Mouse (Mus musculus): ENCODE data around the gene Lst1. TPM values are rescaled to one million over a fixed set of nuclear protein-coding genes. Genes with fewer than 3 reads are reported as not detected.

The Lst1 gene
- 48.2 and 60.4 TPM in 2 replicates for polyA plus RNA-seq (2012; rRNA removed; ENCODE audit: low replicate concordance)

DNA sequence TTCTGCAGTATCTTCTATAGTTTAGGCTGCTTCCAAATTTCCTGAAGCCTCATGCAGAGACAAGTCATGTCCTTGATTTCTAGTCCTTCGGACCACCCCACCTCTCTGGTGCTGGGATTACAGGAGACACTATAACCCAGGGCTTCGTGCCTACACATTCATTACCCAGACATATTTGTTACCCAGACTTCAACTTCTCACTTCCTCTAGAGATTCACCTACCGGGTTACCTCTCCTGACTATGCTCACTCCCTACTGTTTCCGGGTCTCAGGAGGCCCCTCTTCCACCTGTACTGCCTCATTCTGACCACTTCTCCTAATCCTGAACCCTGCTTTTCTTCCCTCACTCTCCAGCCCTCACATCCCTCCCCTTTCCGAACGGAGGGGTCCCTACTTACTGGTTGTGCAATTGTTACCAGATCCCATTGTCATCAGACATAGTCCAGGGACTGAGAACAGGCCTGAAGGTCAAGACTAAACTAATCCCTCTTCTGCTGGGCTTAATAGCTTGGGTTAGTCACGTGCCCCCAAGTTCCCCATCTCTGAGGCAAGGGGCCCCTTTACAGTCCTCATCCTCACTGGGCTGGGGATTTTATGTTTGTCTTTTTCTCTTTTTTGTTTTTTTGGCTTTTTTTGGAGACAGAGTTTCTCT lies at the start of gene Lst1:
Gene Lst1 (minus strand): TSS at position 481 of the 652 bp plus-strand sequence.

DNA sequence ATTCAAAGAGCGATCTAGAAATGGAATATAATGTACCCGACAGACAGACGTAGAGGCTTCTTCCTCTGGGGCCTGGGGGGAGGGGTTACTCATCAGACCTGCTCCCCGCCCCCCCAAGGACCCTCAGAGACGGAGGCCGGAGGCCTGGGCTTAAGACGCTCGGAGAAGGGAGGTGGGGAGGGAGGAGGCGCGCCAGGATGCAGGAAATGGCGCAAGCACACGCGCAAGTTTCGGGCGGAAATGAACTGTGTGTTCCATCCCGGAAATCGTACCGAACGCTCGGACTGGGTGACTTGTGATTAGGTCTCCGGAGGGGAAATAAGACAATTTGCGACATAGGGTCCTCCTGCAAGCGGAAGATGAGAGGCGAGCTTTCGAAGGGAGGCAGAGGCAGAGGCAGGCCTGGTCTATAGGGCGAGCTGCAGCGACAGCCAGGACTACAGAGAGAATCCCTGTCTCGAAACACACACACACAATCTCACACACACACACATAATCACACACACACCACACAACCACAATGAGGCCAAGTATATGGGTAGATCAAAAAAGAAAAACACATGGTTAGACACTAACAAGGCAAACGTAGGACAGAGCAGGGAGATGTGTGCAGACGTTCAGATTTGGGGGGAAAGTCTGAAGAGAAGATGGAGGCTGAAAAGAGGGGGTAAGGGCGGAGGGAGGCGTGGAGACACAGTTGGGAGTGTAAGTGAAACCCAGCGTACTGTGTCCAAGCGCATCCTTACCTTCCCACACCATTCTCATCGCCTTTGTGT lies 47.6 kb upstream of the Lst1 start, which contains the start of gene Nfkbil1:
Gene Nfkbil1 (minus strand): TSS at position 179 of the 776 bp plus-strand sequence.

DNA sequence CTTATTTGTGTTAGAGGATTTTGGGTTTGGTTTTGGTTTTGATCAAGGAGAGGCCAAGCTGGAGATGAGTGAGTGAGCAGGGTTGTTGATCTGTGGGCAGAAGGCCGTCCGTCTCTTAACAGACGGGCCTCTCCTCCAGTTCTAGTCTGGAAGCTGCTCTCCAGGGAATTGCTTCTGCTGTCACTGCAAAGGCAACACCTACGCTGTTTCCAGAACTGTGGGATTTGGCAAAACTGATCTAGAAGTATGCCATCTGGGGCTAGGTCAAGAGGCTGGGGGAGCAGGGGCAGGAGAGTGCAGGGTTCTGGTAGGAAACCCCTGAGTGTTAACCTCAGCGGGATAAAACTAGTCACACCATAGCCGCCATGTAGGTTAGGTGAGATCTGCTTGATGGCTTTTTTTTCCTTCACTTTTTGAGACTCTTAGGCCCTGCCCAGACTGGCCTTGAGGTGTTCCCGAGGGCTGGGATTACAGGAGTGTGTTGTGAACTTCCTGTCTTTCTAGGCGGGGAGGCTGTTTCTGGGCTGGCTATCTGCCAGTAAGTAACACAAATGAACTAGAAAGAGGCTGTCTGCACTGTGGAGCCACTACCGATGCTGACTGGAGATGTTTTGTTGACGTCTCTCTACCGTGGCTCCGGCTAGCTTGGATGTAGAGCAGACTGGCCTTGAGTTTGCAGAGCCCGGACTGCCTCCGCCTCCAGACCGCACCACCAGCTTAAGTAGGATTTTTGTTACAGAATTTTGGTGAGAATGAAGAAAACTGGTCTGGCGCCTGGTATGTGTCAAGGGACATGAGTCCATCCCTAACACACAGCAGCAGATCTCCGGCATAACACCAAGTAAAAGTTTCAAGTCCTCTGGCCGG lies 45.1 kb upstream of the Lst1 start, which contains the start of gene Atp6v1g2:
Gene Atp6v1g2 (plus strand): TSS at position 547 of the 867 bp plus-strand sequence.

DNA sequence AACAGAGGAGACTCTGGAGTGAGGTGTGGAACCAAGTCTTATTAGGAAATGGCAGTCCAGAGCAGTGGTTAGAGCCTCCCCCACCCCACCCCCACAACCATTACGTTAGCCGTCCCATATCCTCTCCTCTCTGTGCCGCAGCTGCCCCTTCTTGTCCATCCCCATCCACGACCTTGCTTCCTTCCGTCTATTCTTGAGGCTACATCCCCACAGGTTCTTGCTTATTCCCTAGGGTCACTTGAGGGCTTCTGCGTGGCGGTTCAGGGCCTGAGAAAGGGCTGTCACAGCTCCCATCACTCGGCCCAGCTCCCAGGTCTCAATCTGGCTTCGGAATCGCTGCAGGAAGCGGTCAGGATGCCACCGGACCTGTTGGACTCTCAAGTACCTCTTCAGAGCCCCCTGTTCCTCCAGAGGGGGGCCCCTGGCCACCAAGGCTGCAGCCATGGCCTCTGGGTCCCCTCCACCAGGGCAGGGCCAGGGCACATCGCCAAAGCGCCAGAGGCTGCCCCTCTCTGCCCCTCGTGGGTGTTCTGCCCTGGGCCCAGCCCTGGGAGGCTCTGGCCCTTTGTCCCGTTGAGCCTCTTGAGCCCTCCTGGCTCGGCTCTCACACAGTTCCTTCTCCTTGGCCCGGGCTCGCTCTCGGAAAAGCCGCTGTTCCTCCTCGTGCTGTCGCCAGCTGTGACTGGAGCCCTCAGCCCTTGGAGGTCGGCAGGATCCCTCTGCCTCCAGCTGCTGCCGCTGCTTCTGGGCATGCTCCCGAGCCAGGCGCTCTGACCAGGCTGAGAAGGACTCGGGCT lies 32.1 kb upstream of the Lst1 start, which contains the start of gene Gm16181:
Gene Gm16181 (plus strand): TSS at position 679 of the 797 bp plus-strand sequence.

DNA sequence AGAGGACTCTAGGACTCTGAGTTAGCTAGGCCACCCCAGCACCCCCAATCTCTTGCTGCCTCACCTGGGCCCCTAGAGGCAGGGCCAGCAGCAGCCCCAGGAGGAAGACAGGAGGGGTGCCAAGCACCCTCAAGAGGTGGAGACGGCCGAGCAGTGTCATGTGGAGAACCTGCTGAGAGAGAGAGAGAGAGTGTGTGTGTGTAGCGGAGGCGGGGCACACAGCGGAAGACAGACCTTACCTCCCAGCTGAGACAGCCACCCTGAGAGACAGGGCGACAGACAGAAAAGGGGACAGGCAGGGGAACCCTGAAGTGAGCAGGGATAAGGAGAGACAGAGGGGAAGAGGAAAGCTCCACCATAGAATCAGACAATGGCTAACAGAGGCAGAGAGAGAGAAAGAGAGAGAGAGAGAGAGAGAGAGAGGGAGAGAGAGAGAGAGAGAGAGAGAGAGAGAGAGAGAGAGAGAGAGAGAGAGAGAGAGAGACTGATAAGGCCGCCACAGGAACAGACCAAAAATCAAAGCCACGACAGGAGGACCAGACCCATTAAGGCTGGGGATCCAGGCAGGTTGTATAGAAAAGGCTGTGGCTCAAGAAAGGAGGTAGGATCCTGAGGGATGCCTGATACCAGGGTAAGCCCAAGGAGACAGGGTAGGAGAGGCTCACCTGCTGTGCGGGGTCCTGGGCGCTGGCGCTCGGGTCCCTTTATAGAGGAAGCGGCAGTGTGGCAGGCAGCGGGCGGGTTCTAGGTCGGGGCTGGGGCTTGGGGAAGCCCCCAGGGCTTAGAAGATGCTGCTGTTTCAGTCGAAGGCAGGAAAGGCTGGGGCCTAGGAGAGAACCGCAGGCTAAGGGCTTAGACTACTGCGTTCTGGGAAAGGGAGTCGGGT lies 16.5 kb upstream of the Lst1 start, which contains the start of gene Lta:
Gene Lta (minus strand): TSS at position 858 of the 886 bp plus-strand sequence.

DNA sequence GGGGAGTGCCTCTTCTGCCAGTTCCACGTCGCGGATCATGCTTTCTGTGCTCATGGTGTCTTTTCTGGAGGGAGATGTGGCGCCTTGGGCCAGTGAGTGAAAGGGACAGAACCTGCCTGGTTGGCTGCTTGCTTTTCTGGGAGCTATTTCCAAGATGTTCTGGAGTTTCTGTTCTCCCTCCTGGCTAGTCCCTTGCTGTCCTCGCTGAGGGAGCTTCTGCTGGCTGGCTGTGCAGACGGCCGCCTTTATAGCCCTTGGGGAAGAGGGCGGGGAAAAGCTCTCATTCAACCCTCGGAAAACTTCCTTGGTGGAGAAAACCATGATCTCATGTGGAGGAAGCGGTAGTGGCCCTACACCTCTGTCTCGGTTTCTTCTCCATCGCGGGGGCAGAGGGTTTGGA lies 13.5 kb upstream of the Lst1 start, which contains the start of gene Tnf:
Gene Tnf (minus strand): TSS at position 221 of the 400 bp plus-strand sequence.

DNA sequence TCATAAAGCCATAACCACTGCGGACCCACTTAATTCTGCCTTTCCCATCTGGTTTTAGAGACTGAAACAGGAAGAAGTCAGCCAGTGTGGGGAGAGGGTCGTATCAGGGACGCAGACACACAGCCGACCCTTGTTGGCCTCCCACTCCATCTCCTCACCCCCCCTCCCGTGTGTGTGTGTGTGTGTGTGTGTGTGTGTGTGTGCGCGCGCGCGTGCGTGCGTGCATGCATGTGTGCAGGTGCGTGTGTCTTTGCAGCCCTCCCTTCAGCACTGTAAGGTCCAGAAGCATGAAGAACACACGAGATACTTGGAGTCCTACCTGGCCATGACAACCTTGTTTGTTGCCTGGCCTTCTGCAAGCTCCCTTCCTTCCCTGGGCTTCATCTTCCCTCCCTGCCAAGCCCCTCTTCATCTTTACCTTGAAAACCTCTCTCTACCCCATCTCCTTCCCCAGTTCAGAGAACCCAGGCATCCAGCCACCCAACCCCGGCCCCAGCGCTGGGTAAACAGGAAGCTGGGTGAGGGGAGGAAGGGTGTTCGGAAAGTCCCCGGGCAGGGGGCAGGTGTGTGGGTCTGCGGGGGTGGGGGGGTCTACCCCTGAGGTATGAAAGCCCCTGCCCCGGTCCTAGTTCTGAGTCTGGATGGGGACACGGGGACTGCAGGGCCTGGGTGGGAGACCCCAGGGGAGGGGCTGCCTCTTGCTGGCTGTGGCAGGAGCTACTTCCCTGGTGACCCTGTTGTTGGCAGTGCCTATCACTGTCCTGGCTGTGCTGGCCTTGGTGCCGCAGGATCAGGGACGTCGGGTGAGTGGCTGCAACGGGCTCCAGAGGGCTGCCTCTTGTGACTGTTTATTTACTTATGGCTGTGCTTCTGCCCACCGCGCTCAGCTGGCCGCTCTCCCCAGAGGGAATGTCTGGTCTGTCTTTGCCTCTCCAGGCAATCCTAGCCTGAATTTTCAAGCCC lies 5.9 kb upstream of the Lst1 start, which contains the start of gene Ltb:
Gene Ltb (plus strand): TSS at position 559 of the 963 bp plus-strand sequence.

DNA sequence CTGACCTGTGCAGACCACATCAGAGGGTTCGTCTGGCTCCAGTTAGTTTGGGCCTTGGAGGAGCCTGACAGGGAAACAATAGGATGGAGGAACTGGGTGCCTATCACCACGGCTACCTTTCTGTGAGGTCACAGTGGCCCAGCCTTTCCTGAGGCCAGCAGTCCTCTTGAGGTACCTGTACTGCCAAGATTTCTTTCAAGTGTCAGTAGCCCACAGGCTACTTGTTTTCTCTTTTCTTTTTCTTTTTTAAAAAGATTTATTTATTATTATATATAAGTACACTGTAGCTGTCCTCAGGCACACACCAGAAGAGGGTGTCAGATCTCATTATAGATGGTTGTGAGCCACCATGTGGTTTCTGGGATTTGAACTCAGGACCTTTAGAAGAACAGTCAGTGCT lies 12.3 kb downstream of the Lst1 start, which contains the start of gene Aif1:
Gene Aif1 (minus strand): TSS at position 101 of the 400 bp plus-strand sequence.

DNA sequence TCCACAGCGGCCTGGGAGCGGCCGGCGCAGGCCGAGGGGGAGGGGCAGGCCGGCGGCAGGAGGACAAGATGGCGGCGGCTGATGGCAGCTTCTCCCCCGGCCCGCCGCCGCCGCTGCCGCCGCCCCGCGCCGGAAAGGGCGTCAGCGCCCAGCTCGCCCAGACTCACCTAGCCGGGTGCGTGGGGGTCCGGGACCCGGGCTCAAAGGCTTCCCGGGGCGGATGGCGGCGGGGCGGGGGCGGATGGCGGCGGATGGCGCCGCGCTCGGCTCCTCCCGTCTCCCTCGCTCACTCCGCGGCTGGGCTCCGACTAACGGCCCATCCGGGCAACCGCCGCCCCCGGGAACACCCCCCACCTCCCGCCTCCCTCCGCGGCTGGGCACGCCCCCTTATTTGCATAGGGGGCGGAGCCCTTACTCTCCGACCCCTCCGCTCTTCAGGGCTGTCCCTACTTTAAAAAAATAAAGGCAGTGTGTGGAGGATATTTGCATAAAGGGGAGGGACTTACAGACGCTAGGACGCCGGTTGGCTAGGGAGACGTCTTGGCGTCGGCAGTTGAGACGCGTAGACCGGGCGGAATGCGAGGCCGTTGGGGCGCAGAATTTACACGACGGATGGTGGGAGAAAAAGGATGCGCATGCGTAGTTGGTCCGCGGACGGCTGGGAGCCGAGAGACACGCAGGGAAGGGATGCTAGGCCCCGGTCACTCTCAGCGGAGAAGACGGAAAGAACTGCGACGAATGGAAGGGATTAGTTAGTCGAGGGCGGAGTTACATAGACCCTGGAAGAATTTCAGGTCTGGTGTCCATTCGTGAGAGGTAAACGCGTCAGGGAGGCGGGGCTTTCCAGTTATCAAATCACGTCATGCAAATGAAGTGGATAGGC lies 23.4 kb downstream of the Lst1 start, which contains the start of gene Prrc2a:
Gene Prrc2a (minus strand): TSS at position 330 of the 883 bp plus-strand sequence.

Other genes with a start within 250 kb of the Lst1 start
- 43.1 and 146 TPM in 2 replicates for gene Hspa1b, start 229.2 kb downstream of the Lst1 start, polyA plus RNA-seq (2012; rRNA removed; ENCODE audit: low replicate concordance)
- 0.30 TPM in 1 of 2 replicates, not detected in the other for gene Gm20481, start 218.5 kb downstream of the Lst1 start, polyA plus RNA-seq (2012; rRNA removed; ENCODE audit: low replicate concordance)
- 17.7 and 42.4 TPM in 2 replicates for gene Hspa1a, start 216.3 kb downstream of the Lst1 start, polyA plus RNA-seq (2012; rRNA removed; ENCODE audit: low replicate concordance)
- gene Hspa1l, start 215.7 kb downstream of the Lst1 start, polyA plus RNA-seq (2012; rRNA removed; ENCODE audit: low replicate concordance): 0.30 and 3.0 TPM in 2 replicates
- gene Lsm2, start 206.6 kb downstream of the Lst1 start, polyA plus RNA-seq (2012; rRNA removed; ENCODE audit: low replicate concordance): 75.4 and 108 TPM in 2 replicates
- gene Vars, start 187.5 kb downstream of the Lst1 start, polyA plus RNA-seq (2012; rRNA removed; ENCODE audit: low replicate concordance): 197 and 475 TPM in 2 replicates
- 1.4 and 3.9 TPM in 2 replicates for gene Vwa7, start 171.9 kb downstream of the Lst1 start, polyA plus RNA-seq (2012; rRNA removed; ENCODE audit: low replicate concordance)
- gene Sapcd1, start 160.4 kb downstream of the Lst1 start, polyA plus RNA-seq (2012; rRNA removed; ENCODE audit: low replicate concordance): 1.7 and 2.0 TPM in 2 replicates
- 4.2 and 4.8 TPM in 2 replicates for gene Msh5, start 141.7 kb downstream of the Lst1 start, polyA plus RNA-seq (2012; rRNA removed; ENCODE audit: low replicate concordance)
- 110 and 121 TPM in 2 replicates for gene Clic1, start 138.5 kb downstream of the Lst1 start, polyA plus RNA-seq (2012; rRNA removed; ENCODE audit: low replicate concordance)
- 58.1 and 90.9 TPM in 2 replicates for gene Ddah2, start 129.4 kb downstream of the Lst1 start, polyA plus RNA-seq (2012; rRNA removed; ENCODE audit: low replicate concordance)
- gene Ly6g6c, start 123.1 kb downstream of the Lst1 start, polyA plus RNA-seq (2012; rRNA removed; ENCODE audit: low replicate concordance): 1.5 and 25.2 TPM in 2 replicates
- 0.67 and 0.80 TPM in 2 replicates for gene Mpig6b, start 122.3 kb downstream of the Lst1 start, polyA plus RNA-seq (2012; rRNA removed; ENCODE audit: low replicate concordance)
- 5.7 and 9.0 TPM in 2 replicates for gene Ly6g6e, start 111.5 kb downstream of the Lst1 start, polyA plus RNA-seq (2012; rRNA removed; ENCODE audit: low replicate concordance)
- gene Ly6g6d, start 110.4 kb downstream of the Lst1 start, polyA plus RNA-seq (2012; rRNA removed; ENCODE audit: low replicate concordance): 1.1 and 2.2 TPM in 2 replicates
- 0.19 TPM in 1 of 2 replicates, not detected in the other for gene Ly6g6f, start 102.8 kb downstream of the Lst1 start, polyA plus RNA-seq (2012; rRNA removed; ENCODE audit: low replicate concordance)
- 200 and 293 TPM in 2 replicates for gene Abhd16a, start 99.2 kb downstream of the Lst1 start, polyA plus RNA-seq (2012; rRNA removed; ENCODE audit: low replicate concordance)
- not detected in 2 replicates for gene Ly6g5c, start 80.2 kb downstream of the Lst1 start, polyA plus RNA-seq (2012; rRNA removed; ENCODE audit: low replicate concordance)
- gene Ly6g5b, start 73.0 kb downstream of the Lst1 start, polyA plus RNA-seq (2012; rRNA removed; ENCODE audit: low replicate concordance): 3.5 and 4.4 TPM in 2 replicates
- 16.3 and 24.8 TPM in 2 replicates for gene Gpank1, start 67.0 kb downstream of the Lst1 start, polyA plus RNA-seq (2012; rRNA removed; ENCODE audit: low replicate concordance)
- 376 and 470 TPM in 2 replicates for gene Csnk2b, start 66.4 kb downstream of the Lst1 start, polyA plus RNA-seq (2012; rRNA removed; ENCODE audit: low replicate concordance)
- 8.7 and 9.2 TPM in 2 replicates for gene D17H6S53E, start 62.1 kb downstream of the Lst1 start, polyA plus RNA-seq (2012; rRNA removed; ENCODE audit: low replicate concordance)
- gene Apom, start 56.4 kb downstream of the Lst1 start, polyA plus RNA-seq (2012; rRNA removed; ENCODE audit: low replicate concordance): 0.16 and 0.93 TPM in 2 replicates
- 203 and 278 TPM in 2 replicates for gene Bag6, start 53.3 kb downstream of the Lst1 start, polyA plus RNA-seq (2012; rRNA removed; ENCODE audit: low replicate concordance)
- 344 and 571 TPM in 2 replicates for gene Prrc2a, start 23.5 kb downstream of the Lst1 start, polyA plus RNA-seq (2012; rRNA removed; ENCODE audit: low replicate concordance)
- 2.8 and 5.7 TPM in 2 replicates for gene Aif1, start 12.4 kb downstream of the Lst1 start, polyA plus RNA-seq (2012; rRNA removed; ENCODE audit: low replicate concordance)
- 118 and 400 TPM in 2 replicates for gene Ltb, start 6.0 kb upstream of the Lst1 start, polyA plus RNA-seq (2012; rRNA removed; ENCODE audit: low replicate concordance)
- 7.1 and 9.9 TPM in 2 replicates for gene Tnf, start 13.6 kb upstream of the Lst1 start, polyA plus RNA-seq (2012; rRNA removed; ENCODE audit: low replicate concordance)
- gene Lta, start 16.9 kb upstream of the Lst1 start, polyA plus RNA-seq (2012; rRNA removed; ENCODE audit: low replicate concordance): 12.2 and 19.0 TPM in 2 replicates
- gene Gm16181, start 32.4 kb upstream of the Lst1 start, polyA plus RNA-seq (2012; rRNA removed; ENCODE audit: low replicate concordance): 0.80 and 4.0 TPM in 2 replicates
- gene Atp6v1g2, start 45.2 kb upstream of the Lst1 start, polyA plus RNA-seq (2012; rRNA removed; ENCODE audit: low replicate concordance): 6.5 and 11.8 TPM in 2 replicates
- gene Nfkbil1, start 47.4 kb upstream of the Lst1 start, polyA plus RNA-seq (2012; rRNA removed; ENCODE audit: low replicate concordance): 10.2 and 38.6 TPM in 2 replicates
- 265 and 272 TPM in 2 replicates for gene Ddx39b, start 53.3 kb upstream of the Lst1 start, polyA plus RNA-seq (2012; rRNA removed; ENCODE audit: low replicate concordance)
- gene H2-D1, start 74.3 kb upstream of the Lst1 start, polyA plus RNA-seq (2012; rRNA removed; ENCODE audit: low replicate concordance): 1,785 and 2,234 TPM in 2 replicates
- gene H2-Q1, start 132.0 kb upstream of the Lst1 start, polyA plus RNA-seq (2012; rRNA removed; ENCODE audit: low replicate concordance): 0.06 and 0.08 TPM in 2 replicates
- 2.9 and 3.9 TPM in 2 replicates for gene H2-Q2, start 153.8 kb upstream of the Lst1 start, polyA plus RNA-seq (2012; rRNA removed; ENCODE audit: low replicate concordance)
- gene H2-Q4, start 191.2 kb upstream of the Lst1 start, polyA plus RNA-seq (2012; rRNA removed; ENCODE audit: low replicate concordance): 138 and 275 TPM in 2 replicates
- gene H2-Q6, start 236.4 kb upstream of the Lst1 start, polyA plus RNA-seq (2012; rRNA removed; ENCODE audit: low replicate concordance): 123 and 169 TPM in 2 replicates

All from mammary gland, adult 2 months (tissue).